Mouse (Mus musculus): Measurements from ENCODE around the gene Olfr239.
"Not testable (repeated sequence)": the region's sequence is repeated elsewhere in the genome, so short reads cannot be mapped to it uniquely, and the experiment has no call there.

Olfr239 gene

DNA sequence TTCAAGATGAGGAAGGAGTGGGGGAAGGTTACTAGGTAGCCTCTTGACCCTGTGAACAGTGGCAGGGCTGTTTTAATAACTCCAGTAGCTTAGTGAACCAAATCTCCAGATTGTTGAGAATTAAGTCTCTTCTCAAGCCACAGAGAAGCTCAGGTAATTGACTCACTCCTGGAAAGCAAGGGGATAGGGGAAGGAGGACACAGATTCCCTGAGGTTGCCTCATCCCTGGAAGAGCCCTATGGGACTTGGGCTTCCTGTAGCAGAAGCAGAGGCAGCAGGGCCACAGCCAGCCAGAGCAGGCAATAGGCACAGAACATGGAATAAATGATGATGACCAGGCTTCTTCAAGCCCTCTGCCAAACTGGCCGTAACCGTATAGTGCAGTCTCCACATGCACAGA, at the start of gene Olfr239:
Gene Olfr239 (plus strand): TSS at position 301 of the 400 bp plus-strand sequence.
- DNase-seq = not testable (repeated sequence)

DNA sequence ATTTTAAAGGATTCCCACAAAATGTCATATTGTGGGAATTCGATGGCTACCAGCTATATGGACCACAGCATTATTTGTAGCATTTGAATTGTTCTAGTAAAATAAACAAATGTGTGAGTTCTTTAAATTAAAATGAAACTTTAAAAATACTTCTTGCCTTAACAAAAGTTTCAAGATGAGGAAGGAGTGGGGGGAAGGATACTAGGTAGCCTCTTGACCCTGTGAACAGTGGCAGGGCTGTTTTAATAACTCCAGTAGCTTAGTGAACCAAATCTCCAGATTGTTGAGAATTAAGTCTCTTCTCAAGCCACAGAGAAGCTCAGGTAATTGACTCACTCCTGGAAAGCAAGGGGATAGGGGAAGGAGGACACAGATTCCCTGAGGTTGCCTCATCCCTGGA, 23.0 kb upstream of the Olfr239 start, which contains the start of gene Olfr55:
Gene Olfr55 (plus strand): TSS at position 301 of the 400 bp plus-strand sequence.
- DNase-seq = not testable (repeated sequence)

- no peak for DNase-seq
These were observed 30.5 kb downstream of the Olfr239 start, which contains the start of gene Olfr1564 for GRCm38 (mm10) chr17:33221590-33221989. Gene Olfr1564 (minus strand): TSS chr17:33221690.

DNA sequence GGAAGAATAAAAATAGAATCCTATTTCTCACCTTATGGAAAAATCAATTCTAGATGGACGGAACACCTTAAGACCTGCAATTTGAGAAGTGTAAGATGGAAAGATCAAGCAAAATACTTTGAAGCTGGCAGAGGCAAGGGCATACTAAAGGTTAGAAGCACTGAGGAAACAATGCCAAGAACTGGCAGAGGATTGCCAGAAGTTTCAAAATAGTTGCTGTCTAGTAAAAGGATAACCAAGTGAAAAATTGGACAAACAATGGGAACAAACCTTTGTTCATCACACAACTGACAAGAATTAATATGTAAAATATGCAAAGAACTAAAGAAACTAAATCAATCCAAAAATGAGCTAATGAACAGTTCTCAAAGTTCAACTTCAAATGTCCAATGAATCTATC, 45.5 kb downstream of the Olfr239 start:
- DNase-seq = not testable (repeated sequence)

All from thymus, postnatal 36 days (tissue).